ENCODE assay signal across 17 mouse cellular contexts in the genomic region with DNA sequence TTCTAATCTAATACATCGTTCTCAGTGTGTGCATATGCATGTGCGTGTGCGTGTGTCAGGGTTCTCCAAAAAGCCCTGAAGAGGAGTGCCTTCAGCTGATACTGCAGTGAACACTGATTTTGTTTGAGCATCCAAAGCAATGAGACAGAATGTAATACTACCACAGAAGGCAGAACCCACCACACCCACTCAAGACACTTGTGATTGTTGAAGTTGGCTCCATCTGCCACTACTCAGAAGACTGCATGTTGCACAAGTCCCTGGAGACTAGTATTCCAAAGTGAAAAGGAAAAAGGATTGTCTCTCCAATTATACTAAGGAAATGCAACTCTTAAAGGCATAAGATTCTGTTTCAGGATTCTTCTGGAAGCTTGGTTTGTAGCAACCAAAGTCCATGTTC. TPM values are rescaled to one million over a fixed set of nuclear protein-coding genes. Genes with fewer than 3 reads are reported as not detected.
DNase-seq lines count a peak whose midpoint lies in the region; ATAC-seq lines count a peak whose summit lies in the region.
"Had no signal": no experiment of that assay in that cellular context is flagged by ENCODE, and none has a peak within 500 bp of the region (broad histone marks: within the 10 kb centered on the region; RNA-seq: fewer than 3 reads in every experiment).

No protein-coding gene starts in this region.

- no peak for DNase-seq in heart, postnatal 4 days
- DNase-seq in right cerebral cortex, adult 18-20 months, result peak; percentile 56
- no peak for DNase-seq in right cerebral cortex, postnatal 4 days
- DNase-seq in layer of hippocampus, adult 9-11 months, result peak; percentile 82
- DNase-seq in skeletal muscle tissue, adult 2 months (ENCODE audit: low read depth, low spot score), result peak; percentile 39
- no peak for DNase-seq in gastrocnemius, postnatal 14 days
- DNase-seq: B cell, adult 2 months; cerebellum, adult 8-10 months; gastrocnemius, adult 2 months; heart, postnatal 10 days; kidney, postnatal 10 days; thymus, postnatal 14 days had no signal

- ATAC-seq in heart, embryonic 16.5 days (replicated peaks; ENCODE audit: extremely low read depth, insufficient read depth, low FRiP score), result no peak
- no peak for ATAC-seq in cerebellum, adult (ENCODE audit: insufficient number of reproducible peaks, low FRiP score, low TSS enrichment)
- ATAC-seq: inflammation-experienced regulatory T-cells, adult 6 months had no signal

- H3K9me3 ChIP-seq in heart, embryonic 16.5 days (replicated peaks; ENCODE audit: control insufficient read depth, low read length), result no peaks in the 10 kb centered on the region
- H3K9me3 ChIP-seq: liver, embryonic 15.5 days had no signal

- no peaks in the 10 kb centered on the region for H3K27me3 ChIP-seq in heart, embryonic 16.5 days (ENCODE audit: control insufficient read depth, insufficient read depth, low read length)
- H3K27me3 ChIP-seq: liver, embryonic 15.5 days had no signal

- H3K27ac ChIP-seq in heart, embryonic 16.5 days (ENCODE audit: low read length), result peak overlapping the region; percentile 20; the same call in 1 of the 2 replicates
- H3K27ac ChIP-seq: liver, embryonic 15.5 days had no signal

- H3K4me1 ChIP-seq in heart, embryonic 16.5 days (ENCODE audit: control insufficient read depth, insufficient read depth, low read length), result no peaks in the 10 kb centered on the region
- H3K4me1 ChIP-seq: liver, embryonic 15.5 days had no signal

- intact Hi-C loops in gastrocnemius, postnatal 14 days (cut with DNase I; ENCODE audit: low total_unique reads), result no loop called here

- H3K9ac ChIP-seq in heart, embryonic 16.5 days (ENCODE audit: low read length), result no peak overlapping the region
- H3K9ac ChIP-seq: liver, embryonic 15.5 days had no signal

- WGBS in heart, embryonic 16.5 days, result 93% methylated on average over 3 of the region's 3 CpGs

- H3K4me2 ChIP-seq in heart, embryonic 16.5 days (ENCODE audit: low read depth, low read length), result no peak overlapping the region
- H3K4me2 ChIP-seq: liver, embryonic 15.5 days had no signal

- H3K4me3 ChIP-seq in heart, embryonic 16.5 days (ENCODE audit: low read length), result no peak overlapping the region
- H3K4me3 ChIP-seq: gastrocnemius, adult 2 months; liver, embryonic 15.5 days had no signal

- no peaks in the 10 kb centered on the region for H3K36me3 ChIP-seq in heart, embryonic 16.5 days (ENCODE audit: control insufficient read depth, insufficient read depth)
- H3K36me3 ChIP-seq: liver, embryonic 15.5 days had no signal

RNA-seq across cellular contexts. Expression of a gene that starts 30.6 kb away (rescaled TPM):
- 0.34 and 0.38 TPM in 2 replicates for polyA plus RNA-seq in heart, embryonic 16.5 days (2015; fragmentation: Nextera tagmentation; extraction: Ambion mirVana)
- total RNA-seq in heart, postnatal 4 days (2021), result under 1 TPM; 0.79 to 0.81 TPM
- total RNA-seq in gastrocnemius, postnatal 14 days (2021), result under 1 TPM; 0.20 to 0.43 TPM
- total RNA-seq: megakaryocyte-erythroid progenitor cell, adult 5-6 weeks had no signal
- polyA plus RNA-seq: inflammation-experienced regulatory T-cells, adult 6 months; liver, embryonic 15.5 days had no signal

RNA-seq across cellular contexts. Expression of a gene that starts 43.5 kb away (rescaled TPM):
- polyA plus RNA-seq in heart, embryonic 16.5 days (2015; fragmentation: Nextera tagmentation; extraction: Ambion mirVana), result 16.6 and 20.3 TPM in 2 replicates
- total RNA-seq in heart, postnatal 4 days (2021), result 10 to 100 TPM; 37.2 to 41.4 TPM
- 10 to 100 TPM; 19.3 to 27.9 TPM for total RNA-seq in gastrocnemius, postnatal 14 days (2021)

Comparison
In these comparisons a context has a peak if more than half of its experiments do, and no peak if none do; other contexts are left out.
1. DNase-seq: peak in right cerebral cortex, adult 18-20 months (single experiment), layer of hippocampus, adult 9-11 months (single experiment) and skeletal muscle tissue, adult 2 months (single experiment); none in heart, postnatal 4 days (single experiment), right cerebral cortex, postnatal 4 days (single experiment) and gastrocnemius, postnatal 14 days (single experiment).